Mouse (Mus musculus) stomach, embryonic 16.5 days (tissue): ENCODE measurements around the gene Alox5. TPM values are rescaled to one million over a fixed set of nuclear protein-coding genes. Genes with fewer than 3 reads are reported as not detected.

ENCODE experiments used
- ATAC-seq: fragments of 200-750 bp; cut with Nextera tagmentation; 2 replicates; pipeline ENCODE4 v1.8.0; 2017; ENCODE audit warnings: moderate number of reproducible peaks, moderate TSS enrichment; ENCODE audit not compliant: insufficient read depth, low FRiP score
- H3K27ac ChIP-seq: fragments of 300-500 bp; sonication (generic); 2 replicates; pipeline ENCODE4 v1.5.1; 2014; ENCODE audit warnings: low read length
- H3K27me3 ChIP-seq: fragments of 300-500 bp; sonication (generic); 2 replicates; pipeline ENCODE4 v1.6.1; 2014; ENCODE audit warnings: low read length, control low read depth, mixed read lengths; ENCODE audit not compliant: control insufficient read depth, insufficient read depth
- H3K36me3 ChIP-seq: fragments of 300-500 bp; sonication (generic); 2 replicates; pipeline ENCODE4 v1.6.1; 2014; ENCODE audit warnings: low read length; ENCODE audit not compliant: control insufficient read depth, insufficient read depth
- H3K4me1 ChIP-seq: fragments of 300-500 bp; sonication (generic); 2 replicates; pipeline ENCODE4 v1.6.1; 2014; ENCODE audit warnings: low read length, control low read depth, mixed read lengths; ENCODE audit not compliant: control insufficient read depth, insufficient read depth
- H3K4me2 ChIP-seq: fragments of 300-500 bp; sonication (generic); 2 replicates; pipeline ENCODE4 v1.6.1; 2014; ENCODE audit warnings: low read depth, low read length, mixed read lengths
- H3K4me3 ChIP-seq: fragments of 300-500 bp; sonication (generic); replicated peaks from 2 replicates; pipeline ENCODE4 v1.5.1; 2014; ENCODE audit warnings: mild to moderate bottlenecking, low read length
- H3K9ac ChIP-seq: fragments of 300-500 bp; sonication (generic); 2 replicates; pipeline ENCODE4 v1.6.1; 2014; ENCODE audit warnings: low read length
- H3K9me3 ChIP-seq: fragments of 300-500 bp; sonication (generic); replicated peaks from 2 replicates; pipeline ENCODE4 v1.6.1; 2016; ENCODE audit warnings: low read length, control low read depth; ENCODE audit not compliant: control insufficient read depth
- WGBS: fragments of 180-500 bp; shearing (Covaris S2); extraction: QIAGEN DNeasy Blood & Tissue Kit; methylation state at CpG from one replicate; pipeline ENCODE4 v1.1.7; 2014; 5-methylcytosine and 5-hydroxymethylcytosine counted together
- polyA plus RNA-seq: library from polyadenylated mRNA; unstranded; fragments of >200 nt; fragmentation: Nextera tagmentation; extraction: Ambion mirVana; gene quantifications from 2 replicates; pipeline ENCODE4 v1.2.1, GENCODE M21; 2015

The Alox5 gene
- polyA plus RNA-seq, 1 experiment from 2014 or later, result 3.9 TPM

- H3K9me3 ChIP-seq, result no peaks in the 10 kb centered on the region
- ATAC-seq, result no peak
- 81% methylated on average over 3 of the region's 3 CpGs for WGBS
- H3K4me3 ChIP-seq, result no peak overlapping the region
- H3K27me3 ChIP-seq, result no peaks in the 10 kb centered on the region
- H3K36me3 ChIP-seq, result no peaks in the 10 kb centered on the region
- no peak overlapping the region for H3K4me2 ChIP-seq
- no peak overlapping the region for H3K27ac ChIP-seq
- no peaks in the 10 kb centered on the region for H3K4me1 ChIP-seq
- H3K9ac ChIP-seq, result no peak overlapping the region
These were observed 49.3 kb downstream of the Alox5 start for GRCm38 (mm10) chr6:116411716-116412115.

GRCm38 (mm10) chr6:116410436-116410835, 50.5 kb downstream of the Alox5 start:
- ATAC-seq, result no peak
- Histone ChIP-seq H3K36me3 (no peaks in the 10 kb centered on the region), H3K4me3 (no peak overlapping the region), H3K9me3 (no peaks in the 10 kb centered on the region), H3K4me2 (no peak overlapping the region), H3K27me3 (no peaks in the 10 kb centered on the region), H3K4me1 (no peaks in the 10 kb centered on the region), H3K27ac (no peak overlapping the region), H3K9ac (no peak overlapping the region)
- WGBS, result 95% methylated on average over 10 of the region's 10 CpGs

DNA sequence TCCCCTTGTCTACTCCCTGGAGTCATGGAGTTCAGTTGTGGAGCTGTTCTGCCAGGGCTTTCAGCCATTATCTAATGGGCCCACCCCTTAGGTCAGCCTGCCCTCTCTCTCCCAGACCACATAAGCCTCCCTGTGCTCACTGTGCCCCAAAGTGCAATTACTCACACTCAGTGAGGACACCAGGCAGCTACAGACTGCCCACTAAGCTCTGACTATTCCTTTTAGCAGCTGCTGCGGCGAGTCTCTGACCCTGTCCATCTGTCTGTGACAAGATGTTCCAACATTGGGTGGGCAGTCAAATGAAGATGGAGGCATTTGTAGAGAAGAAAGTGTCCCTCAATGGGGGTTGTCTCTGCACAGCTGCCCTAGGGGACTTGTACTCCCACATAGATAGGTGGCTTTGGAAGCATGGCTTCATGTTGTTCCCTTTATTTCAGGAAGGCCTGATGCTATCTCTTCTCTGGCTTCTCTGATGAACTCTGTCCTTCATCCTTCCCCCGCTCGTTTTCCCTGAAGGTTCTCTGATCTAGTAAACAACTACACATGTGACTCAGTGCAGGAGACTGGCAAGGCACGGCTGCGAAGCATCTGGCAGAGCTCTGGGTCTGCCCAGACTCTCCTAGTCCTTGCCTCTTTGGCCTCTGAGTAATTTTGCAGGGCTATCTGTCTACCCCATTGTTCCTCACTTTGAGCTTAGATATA, 52.9 kb downstream of the Alox5 start:
- no peak overlapping the region for H3K4me3 ChIP-seq
- no peak for ATAC-seq
- H3K27ac ChIP-seq, result no peak overlapping the region
- 74% methylated on average over 6 of the region's 6 CpGs for WGBS
- no peak overlapping the region for H3K4me2 ChIP-seq
- no peaks in the 10 kb centered on the region for H3K9me3 ChIP-seq
- H3K4me1 ChIP-seq, result no peaks in the 10 kb centered on the region
- H3K27me3 ChIP-seq, result no peaks in the 10 kb centered on the region
- H3K9ac ChIP-seq, result no peak overlapping the region
- no peaks in the 10 kb centered on the region for H3K36me3 ChIP-seq

DNA sequence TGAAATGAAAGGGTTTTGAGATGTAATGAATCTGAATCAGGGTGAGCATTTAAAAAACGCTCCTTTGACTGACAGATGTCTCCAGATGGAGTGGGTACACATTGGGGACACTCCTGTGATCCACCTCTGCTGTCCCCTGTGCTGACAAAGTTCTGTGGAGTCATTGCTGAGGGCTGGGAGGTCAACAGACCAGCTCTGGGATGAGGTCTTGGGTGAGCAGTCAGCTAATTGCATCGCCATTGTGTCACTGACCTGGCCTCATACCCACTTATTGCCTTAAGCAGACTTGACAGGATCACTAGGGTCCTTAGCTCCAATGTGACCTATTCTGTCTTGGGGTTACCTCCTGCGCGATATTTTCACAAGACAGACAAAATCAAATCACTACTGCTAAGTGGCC, 53.8 kb downstream of the Alox5 start:
- no peaks in the 10 kb centered on the region for H3K4me1 ChIP-seq
- H3K4me2 ChIP-seq, result no peak overlapping the region
- WGBS, result 91% methylated on average over 4 of the region's 4 CpGs
- no peak for ATAC-seq
- no peak overlapping the region for H3K27ac ChIP-seq
- no peaks in the 10 kb centered on the region for H3K9me3 ChIP-seq
- no peak overlapping the region for H3K9ac ChIP-seq
- no peaks in the 10 kb centered on the region for H3K27me3 ChIP-seq
- no peak overlapping the region for H3K4me3 ChIP-seq
- H3K36me3 ChIP-seq, result no peaks in the 10 kb centered on the region

- no peak overlapping the region for H3K9ac ChIP-seq
- H3K4me3 ChIP-seq, result no peak overlapping the region
- H3K27ac ChIP-seq, result no peak overlapping the region
- ATAC-seq, result no peak
- H3K27me3 ChIP-seq, result no peaks in the 10 kb centered on the region
- 71% methylated on average over 5 of the region's 5 CpGs for WGBS
- no peaks in the 10 kb centered on the region for H3K9me3 ChIP-seq
- no peak overlapping the region for H3K4me2 ChIP-seq
- no peaks in the 10 kb centered on the region for H3K36me3 ChIP-seq
- H3K4me1 ChIP-seq, result no peaks in the 10 kb centered on the region
These were observed 54.3 kb downstream of the Alox5 start for GRCm38 (mm10) chr6:116406680-116407079.

- Histone ChIP-seq H3K36me3 (no peaks in the 10 kb centered on the region), H3K27ac (no peak overlapping the region), H3K27me3 (no peaks in the 10 kb centered on the region), H3K4me2 (no peak overlapping the region), H3K9me3 (no peaks in the 10 kb centered on the region), H3K4me3 (no peak overlapping the region), H3K4me1 (no peaks in the 10 kb centered on the region), H3K9ac (no peak overlapping the region)
- no peak for ATAC-seq
- 71% methylated on average over 2 of the region's 2 CpGs for WGBS
These were observed 54.8 kb downstream of the Alox5 start for GRCm38 (mm10) chr6:116406152-116406551.

GRCm38 (mm10) chr6:116405715-116406114, 55.3 kb downstream of the Alox5 start:
- no peaks in the 10 kb centered on the region for H3K27me3 ChIP-seq
- H3K9ac ChIP-seq, result no peak overlapping the region
- H3K4me2 ChIP-seq, result no peak overlapping the region
- no peaks in the 10 kb centered on the region for H3K36me3 ChIP-seq
- 85% methylated on average over 5 of the region's 5 CpGs for WGBS
- H3K4me3 ChIP-seq, result no peak overlapping the region
- no peaks in the 10 kb centered on the region for H3K4me1 ChIP-seq
- no peaks in the 10 kb centered on the region for H3K9me3 ChIP-seq
- no peak overlapping the region for H3K27ac ChIP-seq
- ATAC-seq, result no peak

GRCm38 (mm10) chr6:116405243-116405642, 55.7 kb downstream of the Alox5 start:
- H3K9ac ChIP-seq, result no peak overlapping the region
- ATAC-seq, result no peak
- WGBS, result 88% methylated on average over 9 of the region's 9 CpGs
- H3K4me3 ChIP-seq, result no peak overlapping the region
- no peaks in the 10 kb centered on the region for H3K36me3 ChIP-seq
- no peaks in the 10 kb centered on the region for H3K27me3 ChIP-seq
- no peak overlapping the region for H3K27ac ChIP-seq
- no peak overlapping the region for H3K4me2 ChIP-seq
- H3K4me1 ChIP-seq, result no peaks in the 10 kb centered on the region
- no peaks in the 10 kb centered on the region for H3K9me3 ChIP-seq

DNA sequence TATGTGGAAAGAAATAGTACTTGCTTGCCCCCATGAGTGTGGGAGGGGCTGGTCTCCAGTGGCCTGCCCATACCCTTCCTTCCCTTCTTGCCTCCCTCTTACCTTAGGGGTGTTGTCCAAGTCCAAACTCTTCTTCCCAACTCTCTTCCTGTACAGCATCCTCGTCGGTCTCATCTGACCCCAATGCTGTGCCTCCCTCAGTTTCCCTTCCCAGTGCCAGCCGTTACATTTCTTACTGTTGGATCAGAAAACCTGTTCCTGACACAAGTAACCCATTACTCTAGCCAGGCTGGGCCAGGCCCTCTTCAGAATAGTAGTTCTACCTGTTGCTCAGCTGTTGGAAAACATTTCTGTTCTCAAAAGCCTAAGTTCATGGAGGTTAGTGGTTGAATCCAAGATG, 58.6 kb downstream of the Alox5 start:
- Histone ChIP-seq H3K4me1 (no peaks in the 10 kb centered on the region), H3K27ac (no peak overlapping the region), H3K4me3 (no peak overlapping the region), H3K27me3 (no peaks in the 10 kb centered on the region), H3K4me2 (no peak overlapping the region), H3K9ac (no peak overlapping the region), H3K9me3 (no peaks in the 10 kb centered on the region), H3K36me3 (no peaks in the 10 kb centered on the region)
- 92% methylated on average over 3 of the region's 3 CpGs for WGBS
- ATAC-seq, result no peak
